Mouse (Mus musculus) limb, embryonic 14.5 days (tissue): ENCODE measurements at regions not wholly inside any gene's neighbourhood (a gene's known extent, or its start where the extent isn't known, plus 50 kb on each side); places are given as distances from the start of the nearest gene placed in this dataset.

ENCODE experiments used
- ATAC-seq: fragments of 200-750 bp; cut with Nextera tagmentation; 2 replicates; pipeline ENCODE4 v1.8.0; 2017; ENCODE audit warnings: low read depth, moderate number of reproducible peaks, moderate TSS enrichment; ENCODE audit not compliant: low FRiP score
- DNase-seq: peaks from one replicate; pipeline ENCODE4 v3.0.0-alpha.2; 2015; ENCODE audit warnings: low spot score
- H3K27ac ChIP-seq: fragments of 300-500 bp; sonication (generic); replicated peaks from 2 replicates; pipeline ENCODE4 v1.5.1; 2014; ENCODE audit warnings: low read depth, mild to moderate bottlenecking, low read length, moderate library complexity, mixed read lengths
- H3K27me3 ChIP-seq: fragments of 300-500 bp; sonication (generic); 2 replicates; pipeline ENCODE4 v1.6.1; 2014; ENCODE audit warnings: low read length, mixed read lengths; ENCODE audit not compliant: control insufficient read depth, insufficient read depth
- H3K36me3 ChIP-seq: fragments of 300-500 bp; sonication (generic); 2 replicates; pipeline ENCODE4 v1.6.1; 2014; ENCODE audit warnings: mild to moderate bottlenecking, low read length, moderate library complexity, mixed read lengths; ENCODE audit not compliant: control insufficient read depth, insufficient read depth
- H3K4me1 ChIP-seq: fragments of 300-500 bp; sonication (generic); 2 replicates; pipeline ENCODE4 v1.6.1; 2014; ENCODE audit warnings: antibody characterized with exemption, low read length, mixed read lengths; ENCODE audit not compliant: control insufficient read depth, insufficient read depth
- H3K4me2 ChIP-seq: fragments of 300-500 bp; sonication (generic); replicated peaks from 2 replicates; pipeline ENCODE4 v1.6.1; 2014; ENCODE audit warnings: low read depth, mild to moderate bottlenecking, low read length, moderate library complexity; ENCODE audit not compliant: severe bottlenecking
- H3K4me3 ChIP-seq: fragments of 300-500 bp; sonication (generic); replicated peaks from 2 replicates; pipeline ENCODE4 v1.5.1; 2014; ENCODE audit warnings: low read length
- H3K9ac ChIP-seq: fragments of 300-500 bp; sonication (generic); 2 replicates; pipeline ENCODE4 v1.6.1; 2014; ENCODE audit warnings: mild to moderate bottlenecking, low read depth, low read length, moderate library complexity; ENCODE audit not compliant: severe bottlenecking
- H3K9me3 ChIP-seq: fragments of 300-500 bp; sonication (generic); 2 replicates; pipeline ENCODE4 v1.6.1; 2016; ENCODE audit warnings: low read length; ENCODE audit not compliant: control insufficient read depth
- POLR2A ChIP-seq: fragments of 200-500 bp; IDR thresholded peaks from 2 replicates; pipeline ENCODE4 v1.8.0; 2012; ENCODE audit warnings: inconsistent platforms, mild to moderate bottlenecking, moderate library complexity, borderline replicate concordance; ENCODE audit not compliant: insufficient read depth, insufficient read length; ENCODE audit errors: extremely low read depth
- WGBS: fragments of 180-500 bp; shearing (Covaris S2); extraction: QIAGEN DNeasy Blood & Tissue Kit; methylation state at CpG from one replicate; pipeline ENCODE4 v1.1.7; 2014; 5-methylcytosine and 5-hydroxymethylcytosine counted together

GRCm38 (mm10) chr9:120764663-120765062, 164.4 kb upstream of the Ctnnb1 start:
- H3K9me3 ChIP-seq, result no peaks in the 10 kb centered on the region
- H3K4me1 ChIP-seq, result peaks cover 9% of the 10 kb centered on the region
- H3K27ac ChIP-seq, result no peak overlapping the region
- no peak overlapping the region for H3K9ac ChIP-seq
- TF ChIP-seq POLR2A, result no peak
- H3K4me2 ChIP-seq, result no peak overlapping the region
- ATAC-seq (no peak), DNase-seq (no peak)
- no peaks in the 10 kb centered on the region for H3K27me3 ChIP-seq
- 39% methylated on average over 9 of the region's 9 CpGs for WGBS
- no peak overlapping the region for H3K4me3 ChIP-seq
- no peaks in the 10 kb centered on the region for H3K36me3 ChIP-seq

- ATAC-seq, result no peak
- Histone ChIP-seq H3K27me3 (no peaks in the 10 kb centered on the region), H3K9me3 (no peaks in the 10 kb centered on the region), H3K4me1 (peaks cover 16% of the 10 kb centered on the region), H3K4me2 (no peak overlapping the region), H3K27ac (no peak overlapping the region), H3K36me3 (no peaks in the 10 kb centered on the region), H3K9ac (no peak overlapping the region), H3K4me3 (no peak overlapping the region)
- no peak for DNase-seq
- 80% methylated on average over 4 of the region's 4 CpGs for WGBS
- no peak for TF ChIP-seq POLR2A
These were observed 163.7 kb upstream of the Ctnnb1 start for GRCm38 (mm10) chr9:120765292-120765691.

- ATAC-seq (no peak), DNase-seq (no peak)
- WGBS, result 78% methylated on average over 2 of the region's 2 CpGs
- Histone ChIP-seq H3K27me3 (no peaks in the 10 kb centered on the region), H3K27ac (no peak overlapping the region), H3K4me2 (no peak overlapping the region), H3K36me3 (no peaks in the 10 kb centered on the region), H3K4me3 (no peak overlapping the region), H3K9me3 (no peaks in the 10 kb centered on the region), H3K9ac (no peak overlapping the region), H3K4me1 (peaks cover 17% of the 10 kb centered on the region)
- no peak for TF ChIP-seq POLR2A
These were observed 162.1 kb upstream of the Ctnnb1 start for GRCm38 (mm10) chr9:120766881-120767280.

- no peak overlapping the region for H3K27ac ChIP-seq
- no peak overlapping the region for H3K4me2 ChIP-seq
- H3K9ac ChIP-seq, result no peak overlapping the region
- H3K4me3 ChIP-seq, result no peak overlapping the region
- no peak for TF ChIP-seq POLR2A
- WGBS, result 89% methylated on average over 4 of the region's 4 CpGs
- peaks cover 17% of the 10 kb centered on the region for H3K4me1 ChIP-seq
- no peaks in the 10 kb centered on the region for H3K36me3 ChIP-seq
- ATAC-seq, result no peak
- no peaks in the 10 kb centered on the region for H3K9me3 ChIP-seq
- H3K27me3 ChIP-seq, result no peaks in the 10 kb centered on the region
- no peak for DNase-seq
These were observed 161.6 kb upstream of the Ctnnb1 start for GRCm38 (mm10) chr9:120767396-120767795.

- ATAC-seq (no peak), DNase-seq (no peak)
- H3K4me3 ChIP-seq, result no peak overlapping the region
- H3K27ac ChIP-seq, result peak overlapping the region; percentile 58; the same call in 1 of the 2 replicates
- H3K9me3 ChIP-seq, result no peaks in the 10 kb centered on the region
- H3K36me3 ChIP-seq, result no peaks in the 10 kb centered on the region
- H3K9ac ChIP-seq, result no peak overlapping the region
- peaks cover 17% of the 10 kb centered on the region for H3K4me1 ChIP-seq
- no peak overlapping the region for H3K4me2 ChIP-seq
- no peaks in the 10 kb centered on the region for H3K27me3 ChIP-seq
- TF ChIP-seq POLR2A, result no peak
- WGBS, result 60% methylated on average over 8 of the region's 8 CpGs
These were observed 160.0 kb upstream of the Ctnnb1 start for GRCm38 (mm10) chr9:120769056-120769455.

GRCm38 (mm10) chr9:120769679-120770078, 159.3 kb upstream of the Ctnnb1 start:
- ATAC-seq (peak; percentile 76), DNase-seq (peak; percentile 60)
- Histone ChIP-seq H3K4me1 (peaks cover 17% of the 10 kb centered on the region), H3K4me2 (no peak overlapping the region), H3K4me3 (no peak overlapping the region), H3K9me3 (no peaks in the 10 kb centered on the region), H3K27ac (peak overlapping the region; percentile 56), H3K9ac (peak overlapping the region; percentile 31; the same call in 1 of the 2 replicates), H3K27me3 (no peaks in the 10 kb centered on the region), H3K36me3 (no peaks in the 10 kb centered on the region)
- WGBS, result 13% methylated on average over 7 of the region's 7 CpGs
- TF ChIP-seq POLR2A, result no peak
